Mouse (Mus musculus) liver, embryonic 11.5 days (tissue): ENCODE measurements around the gene Setd3. TPM values are rescaled to one million over a fixed set of nuclear protein-coding genes. Genes with fewer than 3 reads are reported as not detected.
"Not testable (repeated sequence)": the region's sequence is repeated elsewhere in the genome, so short reads cannot be mapped to it uniquely, and the experiment has no call there.

Experiments
- ATAC-seq: fragments of 200-750 bp; cut with Nextera tagmentation; replicated peaks from 2 replicates; pipeline ENCODE4 v1.8.0; 2017; ENCODE audit warnings: moderate number of reproducible peaks, mild to moderate bottlenecking, moderate TSS enrichment, moderate library complexity; ENCODE audit not compliant: low FRiP score
- DNase-seq: peaks from one replicate; pipeline ENCODE4 v3.0.0-alpha.2; 2017; ENCODE audit warnings: low spot score
- H3K27ac ChIP-seq: fragments of 300-500 bp; sonication (generic); 2 replicates; pipeline ENCODE4 v1.5.1; 2014; ENCODE audit warnings: mild to moderate bottlenecking, low read depth, low read length, control low read depth
- H3K27me3 ChIP-seq: fragments of 300-500 bp; sonication (generic); replicated peaks from 2 replicates; pipeline ENCODE4 v1.6.1; 2014; ENCODE audit warnings: low read length, mixed read lengths; ENCODE audit not compliant: control insufficient read depth, insufficient read depth
- H3K36me3 ChIP-seq: fragments of 300-500 bp; sonication (generic); 2 replicates; pipeline ENCODE4 v1.6.1; 2014; ENCODE audit warnings: mild to moderate bottlenecking, low read length, moderate library complexity, mixed read lengths; ENCODE audit not compliant: control insufficient read depth, insufficient read depth
- H3K4me1 ChIP-seq: fragments of 300-500 bp; sonication (generic); replicated peaks from 2 replicates; pipeline ENCODE4 v1.6.1; 2014; ENCODE audit warnings: low read length, mixed read lengths; ENCODE audit not compliant: control insufficient read depth, insufficient read depth
- H3K4me2 ChIP-seq: fragments of 300-500 bp; sonication (generic); 2 replicates; pipeline ENCODE4 v1.6.1; 2014; ENCODE audit warnings: mild to moderate bottlenecking, control low read depth, moderate library complexity
- H3K4me3 ChIP-seq: fragments of 300-500 bp; sonication (generic); 2 replicates; pipeline ENCODE4 v1.5.1; 2014; ENCODE audit warnings: low read depth, low read length, control low read depth
- H3K9ac ChIP-seq: fragments of 300-500 bp; sonication (generic); 2 replicates; pipeline ENCODE4 v1.6.1; 2014; ENCODE audit warnings: low read depth, low read length, control low read depth
- H3K9me3 ChIP-seq: fragments of 300-500 bp; sonication (generic); 2 replicates; pipeline ENCODE4 v1.6.1; 2016; ENCODE audit warnings: low read length, inconsistent platforms, mixed read lengths; ENCODE audit not compliant: control insufficient read depth
- WGBS: fragments of 180-500 bp; shearing (Covaris S2); extraction: QIAGEN DNeasy Blood & Tissue Kit; methylation state at CpG from one replicate; pipeline ENCODE4 v1.1.7; 2014; 5-methylcytosine and 5-hydroxymethylcytosine counted together
- polyA plus RNA-seq: library from polyadenylated mRNA; unstranded; fragments of >200 nt; fragmentation: Nextera tagmentation; extraction: Ambion mirVana; gene quantifications from 2 replicates; pipeline ENCODE4 v1.2.1, GENCODE M21; 2014

The Setd3 gene
- polyA plus RNA-seq, 1 experiment from 2014 or later = 73.3 TPM

DNA sequence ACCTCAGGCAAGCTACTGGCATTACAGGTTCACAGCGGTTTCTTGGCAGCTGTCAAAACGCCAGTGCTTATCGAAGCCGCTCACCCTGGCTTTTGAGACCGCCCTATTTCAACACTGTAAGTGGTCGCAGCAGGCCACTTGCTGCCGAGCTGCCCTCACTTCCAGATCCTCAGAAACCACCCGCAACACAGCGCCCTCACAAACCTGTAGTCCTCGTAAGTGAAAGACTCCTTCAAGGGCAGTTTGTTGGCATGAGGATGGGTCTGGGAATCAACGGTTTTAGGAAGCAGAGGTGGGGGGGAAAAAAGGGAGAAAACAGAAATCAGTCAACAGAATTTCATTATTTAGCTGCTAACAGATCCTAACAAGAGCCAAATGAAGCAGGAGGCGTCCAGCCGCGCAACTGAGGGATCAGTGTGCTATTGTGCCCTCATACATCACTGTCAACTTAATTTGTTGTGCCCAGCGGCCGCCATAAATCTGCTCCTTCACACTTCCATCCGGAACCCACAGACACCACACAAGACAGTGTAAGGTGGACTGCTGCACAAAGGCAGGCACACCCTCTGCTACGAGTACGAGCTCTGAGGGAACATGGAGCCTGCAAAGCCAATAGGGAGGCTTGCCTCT lies 60.1 kb downstream of the Setd3 start:
- 74% methylated on average over 19 of the region's 19 CpGs for WGBS
- no peak overlapping the region for H3K4me2 ChIP-seq
- DNase-seq (no peak), ATAC-seq (no peak)
- no peaks in the 10 kb centered on the region for H3K9me3 ChIP-seq
- no peak overlapping the region for H3K27ac ChIP-seq
- no peak overlapping the region for H3K9ac ChIP-seq
- no peaks in the 10 kb centered on the region; the same call in 1 of the 2 replicates for H3K36me3 ChIP-seq
- no peaks in the 10 kb centered on the region; the same call in 1 of the 2 replicates for H3K4me1 ChIP-seq
- no peak overlapping the region for H3K4me3 ChIP-seq
- no peaks in the 10 kb centered on the region for H3K27me3 ChIP-seq

DNA sequence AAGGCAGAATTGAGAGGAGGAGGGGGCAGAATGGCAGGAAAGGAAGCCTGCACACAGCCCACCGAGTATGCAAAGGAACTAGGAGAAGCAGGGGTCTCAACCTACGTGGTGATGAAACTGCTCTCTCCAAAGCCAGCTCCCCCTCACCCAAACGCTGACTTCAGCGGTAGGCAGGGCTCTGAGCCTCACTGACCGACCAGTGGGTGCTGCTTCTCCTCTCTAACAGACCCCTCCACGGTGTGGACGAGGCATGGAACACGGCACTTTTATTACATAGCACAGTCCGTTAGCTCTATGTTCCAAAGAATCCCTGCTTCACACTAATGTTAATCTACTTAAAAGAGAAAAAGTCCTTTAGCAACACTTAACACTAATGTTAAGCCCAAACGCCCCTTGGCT lies 60.6 kb downstream of the Setd3 start:
- no peak for DNase-seq
- ATAC-seq = no peak

DNA sequence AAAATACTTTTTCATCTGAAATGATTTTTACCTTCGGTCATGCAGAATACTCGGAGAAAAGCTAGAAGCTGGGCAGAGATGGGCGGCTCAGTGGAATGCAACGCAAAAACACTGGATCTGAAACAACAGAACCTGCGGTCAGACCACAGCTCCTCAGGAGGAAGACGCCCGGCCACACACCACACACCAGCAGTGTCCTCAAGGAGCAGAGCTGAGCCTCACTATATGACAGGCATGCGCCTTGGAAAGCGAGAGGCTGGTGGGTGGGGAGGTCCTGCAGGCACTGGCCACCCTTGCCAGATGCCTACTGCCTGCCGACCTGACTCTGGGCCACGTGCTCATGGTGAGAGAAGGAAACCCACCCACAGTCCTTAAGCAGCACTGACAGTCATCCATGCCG lies 67.9 kb downstream of the Setd3 start:
- no peak for DNase-seq
- Histone ChIP-seq H3K4me1 (no peaks in the 10 kb centered on the region), H3K27ac (no peak overlapping the region), H3K9ac (no peak overlapping the region), H3K27me3 (no peaks in the 10 kb centered on the region), H3K4me2 (no peak overlapping the region), H3K9me3 (no peaks in the 10 kb centered on the region), H3K4me3 (no peak overlapping the region), H3K36me3 (peaks cover 4% of the 10 kb centered on the region; the same call in 1 of the 2 replicates)
- no peak for ATAC-seq
- WGBS = 89% methylated on average over 12 of the region's 12 CpGs

More for the DNA sequence above, 60.6 kb downstream of the Setd3 start:
- 87% methylated on average over 10 of the region's 10 CpGs for WGBS
- Histone ChIP-seq H3K27ac (no peak overlapping the region), H3K9me3 (no peaks in the 10 kb centered on the region), H3K9ac (no peak overlapping the region), H3K4me2 (no peak overlapping the region), H3K4me1 (no peaks in the 10 kb centered on the region; the same call in 1 of the 2 replicates), H3K4me3 (no peak overlapping the region), H3K36me3 (no peaks in the 10 kb centered on the region; the same call in 1 of the 2 replicates), H3K27me3 (no peaks in the 10 kb centered on the region)

DNA sequence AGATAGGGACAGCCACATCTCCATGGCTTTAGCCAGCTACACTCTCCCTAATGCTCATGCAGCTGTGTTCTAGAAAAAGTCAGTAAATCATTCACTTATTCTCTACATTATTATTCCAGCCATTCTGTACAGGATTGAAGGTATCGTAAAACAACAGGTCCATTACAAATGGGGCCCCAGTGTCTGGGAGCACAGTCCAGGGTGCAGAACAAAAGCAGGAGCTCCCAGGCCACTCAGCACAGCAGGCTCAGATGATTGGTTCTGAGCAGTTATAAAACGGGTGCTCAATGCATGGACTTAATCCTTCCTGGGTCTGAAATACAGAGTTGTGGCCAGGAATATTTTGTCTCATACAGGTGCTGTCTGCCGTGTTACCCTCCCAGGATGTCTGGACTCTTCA lies 68.4 kb downstream of the Setd3 start:
- Histone ChIP-seq H3K9me3 (no peaks in the 10 kb centered on the region), H3K4me3 (no peak overlapping the region), H3K9ac (no peak overlapping the region), H3K27ac (no peak overlapping the region), H3K4me1 (no peaks in the 10 kb centered on the region), H3K36me3 (peaks cover 8% of the 10 kb centered on the region; the same call in 1 of the 2 replicates), H3K27me3 (no peaks in the 10 kb centered on the region), H3K4me2 (no peak overlapping the region)
- ATAC-seq (no peak), DNase-seq (no peak)
- 93% methylated on average over 3 of the region's 3 CpGs for WGBS

GRCm38 (mm10) chr12:108109732-108110131 lies 69.4 kb downstream of the Setd3 start:
- Histone ChIP-seq H3K4me3 (no peak overlapping the region), H3K4me1 (no peaks in the 10 kb centered on the region), H3K9me3 (no peaks in the 10 kb centered on the region), H3K4me2 (no peak overlapping the region), H3K27me3 (no peaks in the 10 kb centered on the region), H3K27ac (no peak overlapping the region), H3K9ac (no peak overlapping the region), H3K36me3 (peaks cover 8% of the 10 kb centered on the region; the same call in 1 of the 2 replicates)
- WGBS = 72% methylated on average over 4 of the region's 4 CpGs
- no peak for DNase-seq
- ATAC-seq = no peak

DNA sequence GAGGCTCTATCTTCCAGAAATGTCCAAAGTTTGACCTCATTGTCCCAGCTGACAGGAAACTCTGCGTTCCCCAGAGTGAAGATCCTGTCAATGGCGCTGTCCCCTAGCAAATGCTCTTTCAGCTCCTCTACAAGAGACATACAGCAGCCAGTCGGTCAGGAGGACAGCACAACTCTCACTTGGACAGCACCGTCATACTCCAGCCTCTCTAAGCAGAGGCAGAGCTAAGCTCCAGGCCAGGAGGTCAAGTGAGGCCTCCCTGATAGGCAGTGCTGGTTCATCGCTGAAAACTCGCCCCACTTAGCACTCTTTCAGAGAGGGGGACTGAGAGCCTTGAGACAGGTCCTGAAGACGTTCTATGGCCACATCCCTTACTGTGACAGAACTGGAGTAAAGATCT lies 70.5 kb downstream of the Setd3 start:
- H3K27me3 ChIP-seq, H3K27ac ChIP-seq, H3K9ac ChIP-seq, H3K4me2 ChIP-seq, ATAC-seq, H3K9me3 ChIP-seq, H3K4me1 ChIP-seq, DNase-seq, H3K4me3 ChIP-seq, H3K36me3 ChIP-seq: not testable (repeated sequence)
- WGBS = 76% methylated on average over 7 of the region's 7 CpGs

DNA sequence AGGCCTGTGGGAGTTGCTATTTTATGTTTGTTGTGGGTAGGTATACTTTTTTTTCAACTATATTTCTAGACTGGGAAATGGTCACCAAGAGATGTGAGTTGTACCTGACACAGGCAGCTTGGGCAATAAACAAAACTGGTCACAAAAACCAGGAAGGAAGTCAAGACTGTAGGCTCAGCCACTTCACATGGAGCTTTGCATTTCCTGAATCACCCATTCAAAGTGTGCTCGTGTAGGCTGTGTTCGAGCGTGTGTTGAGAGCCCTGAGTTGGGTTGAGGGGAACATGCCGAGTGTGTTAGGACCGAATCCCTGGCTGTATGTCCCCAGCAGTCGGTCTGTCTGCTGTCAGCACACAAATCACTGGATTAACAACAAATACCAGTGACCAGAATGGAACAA lies 75.8 kb downstream of the Setd3 start:
- H3K4me3 ChIP-seq = no peak overlapping the region
- WGBS = 52% methylated on average over 6 of the region's 6 CpGs
- H3K4me2 ChIP-seq = no peak overlapping the region
- DNase-seq (no peak), ATAC-seq (no peak)
- 0 out of 2 replicates have a peak, but pooled peaks cover 4% of the 10 kb centered on the region for H3K36me3 ChIP-seq
- no peaks in the 10 kb centered on the region for H3K4me1 ChIP-seq
- no peaks in the 10 kb centered on the region for H3K9me3 ChIP-seq
- H3K27me3 ChIP-seq = no peaks in the 10 kb centered on the region
- H3K27ac ChIP-seq = no peak overlapping the region
- no peak overlapping the region for H3K9ac ChIP-seq

DNA sequence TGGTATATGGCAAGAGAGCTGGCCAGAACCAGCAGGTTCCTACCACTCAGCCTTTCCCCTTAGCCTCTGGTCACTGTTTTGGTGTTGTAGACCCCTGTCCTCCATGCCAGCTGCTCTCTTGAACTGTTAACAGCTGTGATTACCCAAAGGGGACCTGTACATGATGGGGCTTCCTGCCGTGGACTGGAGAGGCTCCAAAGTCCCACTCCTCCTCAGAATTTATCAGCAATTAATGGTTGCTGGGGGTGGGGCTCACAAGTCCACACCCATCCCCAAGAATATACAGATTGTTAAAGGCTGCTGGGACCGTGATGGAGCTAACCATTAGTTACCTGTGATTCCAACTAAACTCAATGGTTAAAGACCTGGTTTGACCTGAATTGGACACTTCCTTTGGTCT lies 77.0 kb downstream of the Setd3 start:
- no peak overlapping the region for H3K4me2 ChIP-seq
- H3K4me1 ChIP-seq = no peaks in the 10 kb centered on the region
- 0 out of 2 replicates have a peak, but pooled peaks cover 4% of the 10 kb centered on the region for H3K36me3 ChIP-seq
- H3K27ac ChIP-seq = no peak overlapping the region
- H3K4me3 ChIP-seq = no peak overlapping the region
- no peak overlapping the region for H3K9ac ChIP-seq
- no peak for DNase-seq
- no peaks in the 10 kb centered on the region for H3K27me3 ChIP-seq
- H3K9me3 ChIP-seq = no peaks in the 10 kb centered on the region
- no peak for ATAC-seq
- WGBS = 68% methylated on average over 2 of the region's 2 CpGs

- Histone ChIP-seq H3K9ac (no peak overlapping the region), H3K36me3 (no peaks in the 10 kb centered on the region), H3K9me3 (no peaks in the 10 kb centered on the region), H3K4me3 (no peak overlapping the region), H3K27ac (no peak overlapping the region), H3K27me3 (no peaks in the 10 kb centered on the region), H3K4me2 (no peak overlapping the region), H3K4me1 (no peaks in the 10 kb centered on the region)
- WGBS = 74% methylated on average over 8 of the region's 8 CpGs
- ATAC-seq (no peak), DNase-seq (no peak)
These were observed 78.9 kb downstream of the Setd3 start for GRCm38 (mm10) chr12:108100181-108100580.
